Mouse (Mus musculus) kidney, adult 18-20 months (tissue): ENCODE data around the gene Gm6367.
"Not testable (repeated sequence)": the region's sequence is repeated elsewhere in the genome, so short reads cannot be mapped to it uniquely, and the experiment has no call there.

ENCODE experiments used
- DNase-seq: peaks from one replicate; pipeline ENCODE4 v3.0.0; 2021

The Gm6367 gene

GRCm38 (mm10) chr5:94988326-94988725, at the start of gene Gm6367:
Gm6367 (plus strand) TSS chr5:94988626.
- DNase-seq: not testable (repeated sequence)
